Mouse (Mus musculus) megakaryocyte, adult 5-6 weeks (primary cell): ENCODE data around the gene Nos1ap. TPM values are rescaled to one million over a fixed set of nuclear protein-coding genes. Genes with fewer than 3 reads are reported as not detected.

ENCODE experiments used
- ATAC-seq: 2 replicates; pipeline ENCODE4 v1.8.0; 2016; ENCODE audit warnings: mild to moderate bottlenecking, inconsistent platforms; ENCODE audit not compliant: poor library complexity, severe bottlenecking
- total RNA-seq, 2 experiments: library from RNA; stranded (forward) in 1 of 2; stranded (reverse) in 1 of 2; fragments of 153-499, 151-499 nt in 1 of 2; fragments of 221-1000, 200-1000 nt in 1 of 2; gene quantifications; 2 replicates each; pipeline versions ENCODE4 v1.2.3 to v1.2.4; 2015 to 2017

Nos1ap gene
- total RNA-seq, 2 experiments from 2014 or later = 3.0 to 11.6 TPM

- ATAC-seq = no peak
Measured at GRCm38 (mm10) chr1:170424258-170424889, 165.3 kb downstream of the Nos1ap start.

- no peak for ATAC-seq
Measured at GRCm38 (mm10) chr1:170423048-170423447, 166.6 kb downstream of the Nos1ap start.

- ATAC-seq = no peak
Measured at GRCm38 (mm10) chr1:170422188-170422587, 167.5 kb downstream of the Nos1ap start.

GRCm38 (mm10) chr1:170419961-170420360 lies 169.7 kb downstream of the Nos1ap start:
- no peak for ATAC-seq

- ATAC-seq = no peak
Measured at GRCm38 (mm10) chr1:170418131-170418530, 171.5 kb downstream of the Nos1ap start.

GRCm38 (mm10) chr1:170416967-170417366 lies 172.7 kb downstream of the Nos1ap start:
- no peak for ATAC-seq

GRCm38 (mm10) chr1:170416206-170416605 lies 173.5 kb downstream of the Nos1ap start:
- no peak for ATAC-seq

GRCm38 (mm10) chr1:170415395-170415794 lies 174.3 kb downstream of the Nos1ap start:
- ATAC-seq = no peak

- no peak for ATAC-seq
Measured at GRCm38 (mm10) chr1:170410402-170411191, 179.1 kb downstream of the Nos1ap start.

- no peak for ATAC-seq
Measured at GRCm38 (mm10) chr1:170409091-170409490, 180.6 kb downstream of the Nos1ap start.

GRCm38 (mm10) chr1:170406921-170407320 lies 182.7 kb downstream of the Nos1ap start:
- no peak for ATAC-seq

- no peak for ATAC-seq
Measured at GRCm38 (mm10) chr1:170405152-170405551, 184.5 kb downstream of the Nos1ap start.

GRCm38 (mm10) chr1:170402682-170403081 lies 187.0 kb downstream of the Nos1ap start:
- ATAC-seq = no peak

- ATAC-seq = no peak
Measured at GRCm38 (mm10) chr1:170398866-170399265, 190.8 kb downstream of the Nos1ap start.

GRCm38 (mm10) chr1:170395101-170395500 lies 194.6 kb downstream of the Nos1ap start:
- ATAC-seq = no peak

GRCm38 (mm10) chr1:170394641-170395040 lies 195.0 kb downstream of the Nos1ap start:
- no peak for ATAC-seq

- ATAC-seq = peak; percentile 82
Measured at GRCm38 (mm10) chr1:170392771-170393728, 196.6 kb downstream of the Nos1ap start.

GRCm38 (mm10) chr1:170387180-170387912 lies 202.3 kb downstream of the Nos1ap start:
- no peak for ATAC-seq

- ATAC-seq = no peak
Measured at GRCm38 (mm10) chr1:170385416-170385815, 204.2 kb downstream of the Nos1ap start.

- no peak for ATAC-seq
Measured at GRCm38 (mm10) chr1:170383530-170383929, 206.1 kb downstream of the Nos1ap start.
